Mouse (Mus musculus) erythroblast, embryonic 14.5 days (primary cell): ENCODE data around the gene Eno4.

Experiments
- GATA1 ChIP-seq: IDR thresholded peaks from 2 replicates; pipeline ENCODE4 v1.6.1; 2012; ENCODE audit warnings: low read length, inconsistent platforms, mixed read lengths
- TAL1 ChIP-seq: IDR thresholded peaks from 3 replicates; pipeline ENCODE4 v1.6.1; 2012; ENCODE audit warnings: low read length, inconsistent platforms, mixed read lengths

GRCm38 (mm10) chr19:58931081-58931800 is 12.0 kb upstream of the Eno4 start:
- no peak for TF ChIP-seq GATA1
- no peak for TF ChIP-seq TAL1
